Mouse (Mus musculus) cortical plate, adult 2 months (tissue): ENCODE data around the gene Cyp4f18.

ENCODE experiments used
- CTCF ChIP-seq: fragments of 200-500 bp; IDR thresholded peaks from 2 replicates; pipeline ENCODE4 v1.5.1; 2011; ENCODE audit warnings: mild to moderate bottlenecking, control low read depth, low read length; ENCODE audit not compliant: insufficient read depth; ENCODE audit errors: extremely low read depth
- POLR2A ChIP-seq: fragments of 200-500 bp; IDR thresholded peaks from 2 replicates; pipeline ENCODE4 v1.6.1; 2011; ENCODE audit warnings: mild to moderate bottlenecking, low read length, control low read depth; ENCODE audit not compliant: insufficient read depth; ENCODE audit errors: extremely low read depth

- TF ChIP-seq POLR2A (no peak), CTCF (no peak)
Measured at GRCm38 (mm10) chr8:72006763-72007162, 2.7 kb downstream of the Cyp4f18 start.
